Comparison of ENCODE assay signal across 17 mouse cellular contexts in genomic region chr14:103392391-103392790, GRCm38 (mm10).
"Had no signal": no experiment of that assay in that cellular context is flagged by ENCODE, and none has a peak within 500 bp of the region (broad histone marks: within the 10 kb centered on the region; RNA-seq: fewer than 3 reads in every experiment).

No protein-coding gene starts in this region.

- ATAC-seq: liver, postnatal 0 days; midbrain, embryonic 16.5 days had no signal

- H3K27me3 ChIP-seq: liver, embryonic 13.5 days; liver, embryonic 15.5 days; midbrain, embryonic 12.5 days; neural tube, embryonic 12.5 days had no signal

- DNase-seq: liver, embryonic 13.5 days; liver, postnatal 0 days; lung, embryonic 14.5 days; lung, postnatal 10 days; lung, postnatal 4 days; midbrain, embryonic 14.5 days; retina, postnatal 1 day; right cerebral cortex, adult 18-20 months; right cerebral cortex, postnatal 14 days; thymus, adult 18-20 months; thymus, postnatal 25 days; thymus, postnatal 4 days had no signal

- H3K36me3 ChIP-seq: liver, embryonic 13.5 days; liver, embryonic 15.5 days; midbrain, embryonic 10.5 days; midbrain, embryonic 12.5 days; neural tube, embryonic 12.5 days had no signal

- H3K27ac ChIP-seq: liver, embryonic 13.5 days; liver, embryonic 15.5 days; midbrain, embryonic 10.5 days; midbrain, embryonic 12.5 days; neural tube, embryonic 12.5 days had no signal

- H3K9ac ChIP-seq: liver, embryonic 13.5 days; liver, embryonic 15.5 days; liver, postnatal 0 days; lung, embryonic 14.5 days; midbrain, embryonic 12.5 days; neural tube, embryonic 12.5 days had no signal

- H3K4me3 ChIP-seq: liver, embryonic 13.5 days; liver, embryonic 15.5 days; midbrain, embryonic 10.5 days; midbrain, embryonic 12.5 days; neural tube, embryonic 12.5 days had no signal

- H3K4me1 ChIP-seq: liver, embryonic 13.5 days; liver, embryonic 15.5 days; midbrain, embryonic 10.5 days; midbrain, embryonic 12.5 days; neural tube, embryonic 12.5 days had no signal

- H3K4me2 ChIP-seq: liver, embryonic 13.5 days; liver, embryonic 15.5 days; lung, embryonic 14.5 days; midbrain, embryonic 12.5 days; neural tube, embryonic 12.5 days had no signal

- H3K9me3 ChIP-seq: liver, embryonic 13.5 days; liver, embryonic 15.5 days; midbrain, embryonic 10.5 days; midbrain, embryonic 12.5 days; neural tube, embryonic 12.5 days had no signal
